ENCODE assay signal across 8 mouse cellular contexts in genomic region chr4:132922558-132923008, GRCm38 (mm10). TPM values are rescaled to one million over a fixed set of nuclear protein-coding genes. Genes with fewer than 3 reads are reported as not detected.
A peak's percentile ranks its signal among the peaks of the same experiment; 100 is the strongest.
DNase-seq lines count a peak whose midpoint lies in the region; ATAC-seq lines count a peak whose summit lies in the region.

Gene Fam76a (minus strand): TSS chr4:132922558.

- H3K4me1 ChIP-seq in lung, embryonic 16.5 days (replicated peaks; ENCODE audit: control insufficient read depth, insufficient read depth, low read length), result peaks cover 10% of the 10 kb centered on the region

- ATAC-seq in hematopoietic stem cell, adult 5-6 weeks (replicated peaks in 1 of 2; ENCODE audit: insufficient read depth in 1 of 2, low FRiP score in 2 of 2, low TSS enrichment in 1 of 2, low read depth in 1 of 2, poor library complexity in 2 of 2, severe bottlenecking in 2 of 2), result peak; percentile 96 to 98
- peak; percentile 99 for ATAC-seq in lung, embryonic 16.5 days (ENCODE audit: low read depth)

- H3K4me2 ChIP-seq in lung, embryonic 16.5 days (ENCODE audit: low read depth, low read length), result peak within 1 kb of the TSS; percentile 91

- no peaks in the 10 kb centered on the region for H3K9me3 ChIP-seq in lung, embryonic 16.5 days (ENCODE audit: control insufficient read depth, low read length)

- WGBS in lung, embryonic 16.5 days, result under 1% methylated on average over 51 of the region's 53 CpGs

- H3K4me3 ChIP-seq in lung, embryonic 16.5 days (ENCODE audit: low read length), result peak within 1 kb of the TSS; percentile 85

- DNase-seq in MEL-GATA-1-ER (ENCODE audit: extremely low read depth, low read depth), result peak; percentile 92
- peak; percentile 100 for DNase-seq in cerebellum, adult 8-10 months
- DNase-seq in forelimb bud, embryonic 11.5 days (ENCODE audit: low read depth, low spot score), result peak; percentile 99
- peak; percentile 99 for DNase-seq in layer of hippocampus, adult 9-10 months (ENCODE audit: low spot score)
- peak; percentile 95 for DNase-seq in ovary, postnatal 10 days (ENCODE audit: low spot score)
- DNase-seq in thymus, postnatal 10 days (ENCODE audit: low spot score in 2 of 2), result peak; percentile 99

- no peaks in the 10 kb centered on the region for H3K27me3 ChIP-seq in lung, embryonic 16.5 days (ENCODE audit: control insufficient read depth, insufficient read depth, low read depth, low read length)

- peak within 1 kb of the TSS; percentile 86 for H3K9ac ChIP-seq in lung, embryonic 16.5 days (ENCODE audit: low read length)

- H3K27ac ChIP-seq in lung, embryonic 16.5 days (ENCODE audit: low read length), result peak within 1 kb of the TSS; percentile 76

- 0 out of 2 replicates have a peak, but pooled peaks cover 3% of the 10 kb centered on the region for H3K36me3 ChIP-seq in lung, embryonic 16.5 days (ENCODE audit: control insufficient read depth, insufficient read depth, low read length)

RNA-seq across cellular contexts. Expression of gene Fam76a, which starts in this region (rescaled TPM):
- 24.4 and 25.1 TPM in 2 replicates for total RNA-seq in hematopoietic stem cell, adult 5-6 weeks (2017)
- 42.9 and 44.5 TPM in 2 replicates for polyA plus RNA-seq in lung, embryonic 16.5 days (2015; fragmentation: Nextera tagmentation; extraction: Ambion mirVana)

Comparison
In these comparisons a context has a peak if more than half of its experiments do, and no peak if none do; other contexts are left out.
1. Peak in every context shown above with its lines: DNase-seq, ATAC-seq, H3K4me3 ChIP-seq and H3K27ac ChIP-seq.